Mouse (Mus musculus) spleen, postnatal 36 days (tissue): ENCODE measurements around the gene Rps6ka5.

Experiments used
- DNase-seq, 2 experiments: peaks; one replicate each; pipeline ENCODE4 v3.0.0; 2022; ENCODE audit warnings: low spot score in 2 of 2, mixed read lengths in 1 of 2

The Rps6ka5 gene

GRCm38 (mm10) chr12:100605596-100605995, 121.2 kb downstream of the Rps6ka5 start:
- DNase-seq = no peak

DNA sequence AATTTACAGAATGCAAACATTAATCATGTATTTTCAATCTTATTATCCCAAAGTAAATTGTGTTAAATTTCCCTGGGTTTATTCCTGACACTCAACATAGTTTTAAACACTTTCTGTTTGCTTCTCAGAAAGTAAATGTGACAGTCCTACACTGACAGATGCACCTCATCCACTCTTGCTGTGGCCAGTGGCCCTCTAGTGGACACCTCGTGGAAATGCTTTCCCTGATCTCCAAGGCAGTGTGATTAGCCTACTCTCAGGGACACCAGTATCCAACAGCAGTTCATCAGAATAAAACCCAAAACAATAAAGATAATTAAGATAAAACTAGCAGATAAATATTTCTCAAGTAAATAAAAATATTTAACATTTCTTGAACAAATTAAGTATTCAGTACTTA, 122.2 kb downstream of the Rps6ka5 start:
- peak; percentile 39 to 52 for DNase-seq

- DNase-seq = no peak
Measured at GRCm38 (mm10) chr12:100594700-100595099, 132.1 kb downstream of the Rps6ka5 start.

GRCm38 (mm10) chr12:100586601-100587000, 140.2 kb downstream of the Rps6ka5 start:
- DNase-seq = no peak

GRCm38 (mm10) chr12:100579221-100579620, 147.6 kb downstream of the Rps6ka5 start:
- no peak for DNase-seq

DNA sequence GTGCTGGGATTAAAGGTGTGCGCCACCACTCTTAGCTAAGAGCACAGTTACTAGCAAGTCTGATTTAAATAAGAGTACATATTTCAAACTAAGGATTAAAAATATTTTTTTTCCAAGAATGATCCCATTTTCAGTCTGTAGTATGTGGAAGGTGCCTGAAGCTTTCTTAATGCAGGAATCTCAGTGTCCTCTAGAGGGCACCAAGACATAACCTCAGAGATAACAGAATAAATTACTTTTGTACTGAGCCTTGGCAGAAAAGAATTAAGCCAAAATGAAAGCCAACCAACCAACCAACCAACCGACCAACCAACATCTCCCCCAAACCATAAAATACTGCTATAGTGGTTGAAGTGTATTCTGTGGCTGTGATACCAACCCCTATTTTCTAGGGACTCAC, 148.5 kb downstream of the Rps6ka5 start:
- DNase-seq = peak in 1 of 2 experiments; percentile 18

DNA sequence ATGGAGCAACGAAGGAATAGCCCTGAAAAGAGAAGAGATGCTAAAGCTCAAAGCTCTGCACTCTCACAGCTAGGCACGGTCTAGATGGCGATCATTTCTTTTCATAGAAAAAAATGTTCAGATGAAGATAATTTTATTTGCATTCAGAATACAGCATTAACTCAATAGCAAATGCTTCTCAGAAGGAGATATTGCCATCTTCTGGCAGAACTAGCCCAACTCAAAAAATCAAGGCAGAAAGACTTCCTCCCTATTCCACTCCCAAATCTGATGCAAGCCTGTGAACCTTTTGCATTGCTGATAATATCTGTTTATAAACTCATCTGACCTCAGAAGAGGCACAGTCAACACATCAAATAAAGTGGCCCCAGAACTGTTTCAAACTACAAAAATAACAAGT, 151.0 kb downstream of the Rps6ka5 start:
- DNase-seq = no peak

- no peak for DNase-seq
Measured at GRCm38 (mm10) chr12:100570522-100571072, 156.2 kb downstream of the Rps6ka5 start.

DNA sequence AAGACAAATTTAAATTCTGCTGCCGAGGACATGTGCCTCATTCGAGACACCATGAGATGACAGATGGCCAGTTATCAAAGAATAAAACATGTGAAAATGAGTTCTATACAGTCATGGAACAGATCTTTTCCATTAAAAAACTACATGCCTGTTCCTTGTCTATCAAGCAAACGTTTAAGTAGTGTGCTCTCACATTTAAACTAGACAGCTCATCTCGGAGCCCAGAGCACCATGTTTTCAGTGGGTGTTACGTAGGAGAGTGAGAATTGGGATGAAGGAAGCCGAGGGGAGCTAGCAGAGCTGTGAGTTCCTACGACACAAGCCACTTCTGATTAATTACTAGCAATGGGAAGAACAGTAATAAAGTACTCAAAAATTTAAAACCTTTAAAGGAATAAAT, 158.0 kb downstream of the Rps6ka5 start:
- DNase-seq = no peak

DNA sequence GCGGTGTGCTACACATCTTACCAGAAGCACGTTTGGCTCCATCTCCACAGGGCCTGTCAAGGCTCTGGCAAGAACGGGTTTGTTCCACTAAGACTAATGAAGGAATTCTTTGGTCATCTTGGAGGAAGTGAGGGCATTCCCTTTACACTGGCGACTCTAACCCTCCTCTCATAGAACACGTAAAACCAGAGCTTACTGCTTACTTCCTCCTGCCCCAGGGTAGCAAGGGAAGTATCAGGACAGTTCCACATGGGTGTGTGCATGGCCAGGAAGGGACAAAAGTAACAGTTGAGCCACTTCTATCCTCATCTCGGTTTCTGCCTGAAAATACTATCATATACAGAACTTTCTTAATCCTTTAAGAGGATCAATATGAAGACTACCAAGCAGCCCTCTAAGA, 158.7 kb downstream of the Rps6ka5 start:
- no peak for DNase-seq

DNA sequence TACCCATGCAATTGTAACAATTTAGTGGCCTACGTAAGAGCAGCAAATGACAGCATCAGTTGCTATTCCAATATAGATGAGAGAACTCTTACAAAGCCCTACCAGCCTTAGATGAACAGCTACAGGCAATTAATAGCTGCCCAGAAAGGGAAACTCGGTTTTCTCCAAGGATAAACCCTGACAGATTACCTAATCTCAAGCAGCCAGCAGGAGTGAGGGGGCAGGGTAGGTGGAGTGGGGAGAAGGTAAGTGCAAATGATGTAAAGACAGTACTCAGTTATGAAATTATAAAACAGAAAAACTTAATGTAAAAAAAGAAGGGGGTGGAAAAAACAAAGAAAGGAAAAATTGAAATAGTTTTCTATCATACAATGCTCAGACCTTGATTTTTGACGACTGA, 159.2 kb downstream of the Rps6ka5 start:
- DNase-seq = no peak

GRCm38 (mm10) chr12:100553675-100554074, 173.1 kb downstream of the Rps6ka5 start:
- DNase-seq = no peak

- no peak for DNase-seq
Measured at GRCm38 (mm10) chr12:100551972-100552371, 174.8 kb downstream of the Rps6ka5 start.

DNA sequence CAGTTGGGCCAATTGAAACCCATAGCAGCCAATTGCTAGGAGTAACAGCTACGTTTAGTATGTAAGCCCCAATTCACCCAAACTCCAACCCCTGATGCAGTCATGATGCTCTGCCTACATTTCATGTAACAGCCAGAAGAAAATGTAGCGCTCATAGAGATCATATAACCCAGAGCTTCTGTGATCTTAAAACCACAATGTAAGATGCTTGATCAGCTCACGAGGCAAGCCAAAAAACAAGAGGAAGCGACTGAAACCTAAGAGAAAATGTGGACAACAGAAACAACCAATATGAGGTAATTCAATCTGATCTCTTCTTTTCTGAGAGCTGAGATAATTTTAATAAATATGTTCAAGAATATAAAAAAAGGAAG, 182.6 kb downstream of the Rps6ka5 start:
- DNase-seq = no peak

DNA sequence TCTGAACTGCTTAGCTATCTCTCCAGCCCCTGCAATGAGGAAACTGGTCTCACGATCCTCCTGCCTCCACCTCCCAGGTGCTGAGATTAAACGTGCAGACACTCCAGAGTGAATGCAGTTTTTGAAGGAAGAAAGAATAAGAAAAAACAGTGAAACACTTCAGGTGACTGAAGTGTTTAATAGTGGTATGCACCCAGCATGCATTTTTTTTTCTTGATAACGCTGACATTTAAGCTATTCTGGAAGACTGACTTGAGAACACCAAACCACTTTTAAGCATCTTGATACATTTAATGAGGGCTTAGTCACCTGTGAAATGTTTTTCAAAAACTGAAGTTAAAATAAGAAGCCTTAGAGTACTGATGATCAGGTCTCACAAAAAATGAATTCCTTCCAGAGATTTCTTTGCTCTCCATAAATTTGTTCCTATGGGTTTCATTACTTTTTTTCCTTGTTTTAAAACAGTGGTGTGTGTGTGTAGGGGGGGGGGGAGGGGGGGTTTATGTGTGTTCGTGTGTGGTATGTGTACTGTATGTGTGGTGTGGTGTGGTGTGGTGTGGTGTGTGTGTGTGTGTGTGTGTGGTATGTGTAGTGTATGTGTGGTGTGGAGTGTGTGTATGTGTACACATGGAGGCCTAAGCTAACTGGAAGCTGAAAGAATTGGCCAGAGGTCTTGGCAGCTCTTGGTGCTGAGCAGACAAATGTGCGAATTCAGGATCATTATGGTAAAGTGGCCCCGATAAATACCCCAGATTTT, 183.2 kb downstream of the Rps6ka5 start:
- DNase-seq = no peak

GRCm38 (mm10) chr12:100542494-100542893, 184.3 kb downstream of the Rps6ka5 start:
- no peak for DNase-seq

DNA sequence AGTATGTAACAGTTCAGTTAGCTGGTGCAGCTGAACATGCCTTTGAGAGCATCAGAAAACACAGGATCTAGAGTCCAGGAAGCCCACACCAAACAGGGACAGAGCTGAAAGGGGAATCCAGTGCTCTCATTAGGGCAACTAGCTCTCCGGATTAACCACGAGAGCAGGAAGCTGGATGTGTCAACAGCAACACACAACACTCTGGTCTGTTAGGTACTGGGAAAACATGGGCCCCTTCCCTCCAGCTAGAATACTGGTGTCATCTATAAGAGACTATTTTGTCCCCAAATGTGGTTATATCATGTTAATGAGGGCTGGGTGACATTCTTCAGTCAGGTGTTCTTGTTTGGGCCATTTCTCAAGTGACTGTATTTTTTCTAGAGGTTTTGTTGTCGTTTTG, 184.7 kb downstream of the Rps6ka5 start:
- no peak for DNase-seq

DNA sequence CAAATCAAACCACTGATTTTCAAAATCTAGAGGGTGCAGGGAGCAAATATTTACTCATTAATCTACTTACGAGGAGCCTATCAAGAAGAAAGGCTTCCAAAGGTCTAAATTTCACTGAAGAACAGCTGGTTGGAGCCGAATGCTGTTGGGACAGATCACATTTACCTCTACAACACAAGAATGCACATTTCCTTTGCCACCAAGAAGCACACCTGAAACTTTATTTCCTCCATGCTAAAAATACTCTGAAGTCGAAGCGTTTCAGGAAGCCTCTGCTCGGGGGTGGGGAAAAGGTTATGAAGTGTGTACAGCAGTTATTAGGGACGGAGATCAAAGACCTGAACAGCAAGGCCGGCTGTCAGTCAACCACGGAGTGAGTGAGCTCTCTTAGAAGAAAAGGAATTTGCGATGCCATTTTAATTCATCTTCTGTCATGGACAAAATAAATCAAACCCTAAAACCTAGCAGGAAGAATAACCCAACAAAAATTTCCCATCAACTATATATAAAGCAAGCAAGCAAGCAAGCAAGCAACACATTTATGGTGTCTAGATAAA, 187.5 kb downstream of the Rps6ka5 start:
- DNase-seq = no peak

DNA sequence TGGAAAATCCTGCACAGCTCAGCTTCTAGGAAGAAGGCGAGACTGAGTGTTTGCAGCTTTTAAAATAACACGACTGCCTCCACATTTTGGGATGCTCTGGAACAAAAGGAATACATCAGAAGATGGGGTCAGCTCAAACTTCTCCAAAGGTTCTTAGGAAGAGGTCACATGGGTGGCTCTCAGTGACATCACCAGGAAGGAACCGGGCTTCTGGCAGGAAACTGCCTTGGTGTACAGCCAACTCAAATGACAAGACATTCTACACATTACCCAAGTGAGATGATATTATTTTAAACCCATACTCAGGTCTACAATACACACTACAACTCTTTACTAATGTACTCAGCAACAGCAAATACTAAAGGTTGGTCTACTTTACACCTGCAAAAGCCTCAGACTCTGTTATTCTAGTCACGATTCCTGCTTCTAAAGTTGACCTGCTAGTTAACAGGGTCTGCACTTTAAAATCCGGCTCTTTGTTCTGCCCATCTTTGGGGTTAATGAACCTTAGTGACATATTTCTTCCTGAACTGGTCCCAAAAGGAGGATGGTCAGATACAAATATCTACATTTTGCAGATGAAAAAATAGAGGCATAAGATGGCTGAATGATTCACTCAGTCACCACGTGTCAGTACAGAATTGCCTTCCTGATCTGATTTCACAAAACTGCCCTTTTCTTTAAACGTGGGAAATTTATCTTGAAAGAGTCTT, 188.2 kb downstream of the Rps6ka5 start:
- DNase-seq = no peak

- DNase-seq = no peak
Measured at GRCm38 (mm10) chr12:100537091-100537490, 189.7 kb downstream of the Rps6ka5 start.

DNA sequence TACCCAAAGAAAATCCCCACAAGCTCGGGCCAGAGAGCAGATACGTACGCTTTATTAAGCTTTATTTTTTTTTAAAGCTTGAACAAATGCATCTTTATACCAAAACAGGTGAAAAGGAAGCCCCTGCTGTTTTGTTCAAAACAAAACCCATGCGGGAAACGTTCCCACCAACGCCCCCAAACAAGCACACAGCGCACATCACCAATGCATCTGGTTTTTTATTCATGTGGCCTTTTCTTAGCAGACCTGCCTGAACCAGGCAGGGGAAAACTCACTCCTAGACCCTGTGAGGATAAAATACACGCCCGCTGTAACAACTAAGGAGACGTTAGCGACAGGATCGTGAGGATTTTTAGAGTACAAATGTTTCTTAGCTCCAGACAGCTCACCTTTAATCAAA, 191.8 kb downstream of the Rps6ka5 start:
- DNase-seq = no peak

DNA sequence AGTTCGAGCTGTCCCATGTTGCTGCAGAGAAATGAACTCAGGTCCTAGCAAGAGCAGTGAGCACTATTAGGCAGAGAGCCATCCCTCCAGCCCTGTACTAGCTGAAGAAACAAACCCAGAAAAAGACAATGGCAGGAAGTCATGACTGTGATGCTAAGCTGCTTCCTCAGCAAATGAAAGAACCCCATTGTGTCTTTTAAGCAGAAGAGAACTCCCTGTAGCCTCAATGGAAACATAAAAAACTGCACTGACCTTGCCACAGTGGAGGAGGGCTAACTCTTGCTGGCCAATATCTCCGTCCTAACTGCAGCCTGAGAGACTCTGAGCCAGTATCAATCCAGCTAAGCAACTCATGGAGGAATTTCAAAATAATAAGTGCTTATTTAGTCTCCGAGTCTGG, 192.8 kb downstream of the Rps6ka5 start:
- DNase-seq = no peak

- DNase-seq = no peak
Measured at GRCm38 (mm10) chr12:100533209-100533608, 193.6 kb downstream of the Rps6ka5 start.
